Mouse (Mus musculus) urinary bladder, adult 2 months (tissue): ENCODE measurements around the gene Hat1. TPM values are rescaled to one million over a fixed set of nuclear protein-coding genes. Genes with fewer than 3 reads are reported as not detected.

ENCODE experiments used
- DNase-seq: peaks from one replicate; pipeline ENCODE4 v3.0.0; 2022; ENCODE audit warnings: low spot score
- polyA plus RNA-seq: library from polyadenylated mRNA; depleted of rRNA; stranded (reverse); fragments of >200 nt; gene quantifications from 2 replicates; pipeline ENCODE4 v1.2.3, GENCODE M21; 2012

Hat1 gene
- polyA plus RNA-seq, 1 experiment, result 29.0 TPM

- DNase-seq, result no peak
These were observed 12.3 kb upstream of the Hat1 start for GRCm38 (mm10) chr2:71376433-71376906.

- no peak for DNase-seq
These were observed 11.3 kb upstream of the Hat1 start for GRCm38 (mm10) chr2:71377426-71377825.

- DNase-seq, result no peak
These were observed 6.8 kb upstream of the Hat1 start for GRCm38 (mm10) chr2:71381962-71382361.

- no peak for DNase-seq
These were observed 4.9 kb upstream of the Hat1 start for GRCm38 (mm10) chr2:71383890-71384289.

GRCm38 (mm10) chr2:71387766-71388165, 992 bp upstream of the Hat1 start:
- DNase-seq, result no peak

- no peak for DNase-seq
These were observed 1.1 kb downstream of the Hat1 start for GRCm38 (mm10) chr2:71389864-71390263.

GRCm38 (mm10) chr2:71405613-71406012, 16.9 kb downstream of the Hat1 start:
- DNase-seq, result no peak

GRCm38 (mm10) chr2:71418760-71419280, 30.1 kb downstream of the Hat1 start:
- DNase-seq, result no peak

- no peak for DNase-seq
These were observed 30.6 kb downstream of the Hat1 start for GRCm38 (mm10) chr2:71419408-71419807.

GRCm38 (mm10) chr2:71420895-71421425, 32.2 kb downstream of the Hat1 start:
- DNase-seq, result no peak

GRCm38 (mm10) chr2:71424545-71424944, 35.8 kb downstream of the Hat1 start:
- DNase-seq, result no peak

GRCm38 (mm10) chr2:71435440-71435839, 46.7 kb downstream of the Hat1 start:
- DNase-seq, result no peak

- no peak for DNase-seq
These were observed 54.6 kb downstream of the Hat1 start for GRCm38 (mm10) chr2:71443376-71443775.

GRCm38 (mm10) chr2:71445536-71446196, 56.9 kb downstream of the Hat1 start:
- DNase-seq, result no peak

- no peak for DNase-seq
These were observed 60.8 kb downstream of the Hat1 start for GRCm38 (mm10) chr2:71449604-71450003.

GRCm38 (mm10) chr2:71451761-71452160, 63.0 kb downstream of the Hat1 start:
- no peak for DNase-seq

GRCm38 (mm10) chr2:71453161-71453916, 64.6 kb downstream of the Hat1 start, which contains the start of gene Metap1d:
Gene Metap1d (plus strand): TSS chr2:71453276.
- peak; percentile 83 for DNase-seq

- no peak for DNase-seq
These were observed 65.1 kb downstream of the Hat1 start for GRCm38 (mm10) chr2:71453917-71454260.

GRCm38 (mm10) chr2:71458624-71459023, 69.9 kb downstream of the Hat1 start:
- no peak for DNase-seq

- DNase-seq, result no peak
These were observed 70.9 kb downstream of the Hat1 start for GRCm38 (mm10) chr2:71459659-71460058.

GRCm38 (mm10) chr2:71461139-71461538, 72.4 kb downstream of the Hat1 start:
- no peak for DNase-seq

GRCm38 (mm10) chr2:71461589-71461988, 72.8 kb downstream of the Hat1 start:
- no peak for DNase-seq

GRCm38 (mm10) chr2:71462066-71462465, 73.3 kb downstream of the Hat1 start:
- DNase-seq, result no peak
